Mouse (Mus musculus): ENCODE measurements around the gene Tmem41a. TPM values are rescaled to one million over a fixed set of nuclear protein-coding genes. Genes with fewer than 3 reads are reported as not detected.
"Not testable (repeated sequence)": the region's sequence is repeated elsewhere in the genome, so short reads cannot be mapped to it uniquely, and the experiment has no call there.

Gene Tmem41a
- polyA plus RNA-seq, 1 experiment = 15.2 TPM

DNA sequence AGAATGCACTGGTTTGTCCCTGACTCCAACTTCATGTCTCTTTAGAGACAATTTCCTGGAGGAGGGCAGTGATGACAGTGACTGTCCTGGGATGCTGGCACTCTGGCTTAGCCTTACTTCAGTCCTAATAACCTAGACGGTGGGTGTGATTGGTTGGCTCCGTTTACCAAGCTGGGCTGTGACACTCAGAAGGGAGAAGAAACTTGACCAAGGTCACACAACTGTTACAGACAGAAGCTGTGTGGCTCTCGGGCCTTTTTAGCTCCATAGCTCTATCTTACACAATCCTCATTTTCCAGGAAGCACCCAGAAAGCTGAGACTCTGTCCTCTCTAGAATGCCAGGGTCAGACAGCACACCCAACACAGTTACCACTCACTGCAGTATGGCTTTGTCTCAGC, 18.2 kb upstream of the Tmem41a start:
- DNase-seq = no peak
- Histone ChIP-seq H3K36me3 (ENCODE audit: control insufficient read depth, insufficient read depth, low read length) (no peaks in the 10 kb centered on the region), H3K27me3 (replicated peaks; ENCODE audit: control insufficient read depth, insufficient read depth, low read length) (no peaks in the 10 kb centered on the region), H3K4me1 (ENCODE audit: control insufficient read depth, insufficient read depth, low read length) (no peaks in the 10 kb centered on the region), H3K27ac (ENCODE audit: insufficient read depth, low read depth, low read length) (no peak overlapping the region), H3K4me3 (ENCODE audit: insufficient read depth, low read depth, low read length) (no peak overlapping the region)
- 72% methylated on average over 3 of the region's 3 CpGs for WGBS
- TF ChIP-seq POLR2A (IDR thresholded peaks at IDR 0.05; ENCODE audit: low read depth, low read length) (no peak), CTCF (conservative IDR thresholded peaks at IDR 0.05; ENCODE audit: insufficient read depth, insufficient read length, low read depth, low read length) (no peak)

DNA sequence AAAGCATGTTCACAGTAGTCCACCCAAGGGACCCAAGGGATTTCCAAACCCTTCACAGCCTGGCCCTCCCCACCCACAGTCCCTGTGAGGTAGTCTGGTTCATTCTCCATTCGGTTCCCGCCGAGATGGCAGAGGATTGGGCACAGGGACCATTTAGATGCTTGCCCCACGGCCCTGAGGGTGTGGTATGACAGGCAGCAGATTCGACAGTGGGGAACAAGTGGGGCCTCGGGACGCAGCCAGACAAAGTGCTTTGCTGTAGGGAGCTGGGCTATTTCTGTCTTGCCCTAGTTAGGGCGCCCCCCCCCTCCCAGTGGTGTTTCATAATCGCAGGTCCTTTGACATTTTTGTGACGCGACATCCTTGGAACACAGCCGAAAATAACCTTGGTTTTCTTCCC, 8.2 kb upstream of the Tmem41a start:
- WGBS = 85% methylated on average over 12 of the region's 12 CpGs
- no peak for DNase-seq

DNA sequence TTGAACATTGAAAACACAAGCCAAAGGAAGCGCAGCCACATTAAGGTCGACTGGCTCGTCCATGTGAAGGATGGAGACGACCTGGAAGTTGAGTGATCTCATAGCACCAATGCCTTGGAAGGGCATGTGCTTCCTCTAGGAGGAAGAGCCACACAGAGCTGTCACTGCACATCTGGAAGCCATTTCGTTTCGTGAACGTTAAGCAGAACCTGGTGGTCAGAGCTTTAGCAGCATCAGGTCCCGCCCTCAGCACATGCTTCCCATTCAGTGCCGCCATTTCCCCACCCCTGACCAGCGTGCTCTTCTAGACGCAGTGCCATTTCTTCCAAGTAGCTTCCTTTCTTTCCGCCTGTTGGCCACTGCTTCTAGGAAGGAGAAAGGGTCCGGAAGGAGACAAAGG, 18.9 kb downstream of the Tmem41a start:
- DNase-seq = no peak
- Histone ChIP-seq H3K4me1 (ENCODE audit: control insufficient read depth, insufficient read depth, low read length) (no peaks in the 10 kb centered on the region), H3K36me3 (ENCODE audit: control insufficient read depth, insufficient read depth, low read length) (no peaks in the 10 kb centered on the region), H3K4me3 (ENCODE audit: insufficient read depth, low read depth, low read length) (no peak overlapping the region), H3K27me3 (replicated peaks; ENCODE audit: control insufficient read depth, insufficient read depth, low read length) (no peaks in the 10 kb centered on the region), H3K27ac (ENCODE audit: insufficient read depth, low read depth, low read length) (no peak overlapping the region)
- 82% methylated on average over 13 of the region's 13 CpGs for WGBS
- TF ChIP-seq POLR2A (IDR thresholded peaks at IDR 0.05; ENCODE audit: low read depth, low read length) = no peak
- no peak for TF ChIP-seq CTCF (conservative IDR thresholded peaks at IDR 0.05; ENCODE audit: insufficient read depth, insufficient read length, low read depth, low read length)

More for the DNA sequence above, 8.2 kb upstream of the Tmem41a start:
- Histone ChIP-seq H3K27ac (ENCODE audit: insufficient read depth, low read depth, low read length) (no peak overlapping the region), H3K4me1 (ENCODE audit: control insufficient read depth, insufficient read depth, low read length) (no peaks in the 10 kb centered on the region), H3K4me3 (ENCODE audit: insufficient read depth, low read depth, low read length) (no peak overlapping the region), H3K27me3 (replicated peaks; ENCODE audit: control insufficient read depth, insufficient read depth, low read length) (no peaks in the 10 kb centered on the region), H3K36me3 (ENCODE audit: control insufficient read depth, insufficient read depth, low read length) (no peaks in the 10 kb centered on the region)
- TF ChIP-seq CTCF (conservative IDR thresholded peaks at IDR 0.05; ENCODE audit: insufficient read depth, insufficient read length, low read depth, low read length) = no peak

DNA sequence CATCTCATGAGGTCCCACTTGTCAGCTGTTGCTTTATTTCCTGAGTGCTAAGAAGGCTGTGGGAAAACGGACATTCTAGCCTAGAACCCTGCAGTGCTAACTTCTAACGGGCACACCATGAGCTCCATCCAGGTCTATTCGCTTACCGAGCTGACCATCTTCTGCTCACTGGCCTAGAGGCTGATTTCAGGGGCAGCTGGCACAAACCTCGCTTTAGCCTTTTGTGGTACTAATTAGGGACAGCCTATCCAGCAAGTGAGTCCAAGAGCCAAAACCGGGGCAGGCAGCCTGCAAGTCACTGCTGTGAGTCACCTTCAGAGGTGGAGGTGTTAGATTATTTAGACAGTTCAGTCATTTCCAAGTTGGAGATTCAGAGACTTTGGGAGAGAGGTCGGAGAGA, 30.7 kb downstream of the Tmem41a start:
- Histone ChIP-seq H3K27ac (ENCODE audit: insufficient read depth, low read depth, low read length) (no peak overlapping the region), H3K36me3 (ENCODE audit: control insufficient read depth, insufficient read depth, low read length) (no peaks in the 10 kb centered on the region; the same call in 1 of the 2 replicates), H3K4me3 (ENCODE audit: insufficient read depth, low read depth, low read length) (no peak overlapping the region), H3K27me3 (replicated peaks; ENCODE audit: control insufficient read depth, insufficient read depth, low read length) (no peaks in the 10 kb centered on the region), H3K4me1 (ENCODE audit: control insufficient read depth, insufficient read depth, low read length) (no peaks in the 10 kb centered on the region)
- no peak for TF ChIP-seq CTCF (conservative IDR thresholded peaks at IDR 0.05; ENCODE audit: insufficient read depth, insufficient read length, low read depth, low read length)
- no peak for TF ChIP-seq POLR2A (IDR thresholded peaks at IDR 0.05; ENCODE audit: low read depth, low read length)
- 63% methylated on average over 7 of the region's 7 CpGs for WGBS
- DNase-seq = peak; percentile 14

DNA sequence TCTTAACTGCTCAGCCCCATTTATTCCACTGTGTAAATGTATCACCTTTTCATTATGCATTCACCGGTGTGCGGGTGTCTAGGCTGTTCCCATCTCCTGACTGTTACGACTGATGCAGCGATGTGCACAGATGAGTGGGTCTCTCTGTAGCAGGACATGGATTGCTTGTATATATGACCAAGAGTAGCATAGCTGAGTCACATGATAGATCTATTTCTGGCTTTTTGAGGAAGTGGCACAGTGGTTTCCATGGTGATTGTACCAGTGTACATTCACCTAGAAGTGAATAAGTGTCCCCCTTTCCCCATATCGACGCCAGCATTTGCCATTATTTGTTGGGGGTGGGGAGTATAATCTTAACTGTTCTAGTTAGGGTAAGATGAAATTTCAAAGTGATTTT, 34.0 kb downstream of the Tmem41a start:
- Histone ChIP-seq H3K4me1 (ENCODE audit: control insufficient read depth, insufficient read depth, low read length) (no peaks in the 10 kb centered on the region), H3K4me3 (ENCODE audit: insufficient read depth, low read depth, low read length) (no peak overlapping the region), H3K27ac (ENCODE audit: insufficient read depth, low read depth, low read length) (no peak overlapping the region), H3K36me3 (ENCODE audit: control insufficient read depth, insufficient read depth, low read length) (no peaks in the 10 kb centered on the region; the same call in 1 of the 2 replicates), H3K27me3 (replicated peaks; ENCODE audit: control insufficient read depth, insufficient read depth, low read length) (no peaks in the 10 kb centered on the region)
- TF ChIP-seq POLR2A (IDR thresholded peaks at IDR 0.05; ENCODE audit: low read depth, low read length) = no peak
- TF ChIP-seq CTCF (conservative IDR thresholded peaks at IDR 0.05; ENCODE audit: insufficient read depth, insufficient read length, low read depth, low read length) = no peak
- WGBS = 90% methylated on average over 6 of the region's 6 CpGs
- DNase-seq = no peak

DNA sequence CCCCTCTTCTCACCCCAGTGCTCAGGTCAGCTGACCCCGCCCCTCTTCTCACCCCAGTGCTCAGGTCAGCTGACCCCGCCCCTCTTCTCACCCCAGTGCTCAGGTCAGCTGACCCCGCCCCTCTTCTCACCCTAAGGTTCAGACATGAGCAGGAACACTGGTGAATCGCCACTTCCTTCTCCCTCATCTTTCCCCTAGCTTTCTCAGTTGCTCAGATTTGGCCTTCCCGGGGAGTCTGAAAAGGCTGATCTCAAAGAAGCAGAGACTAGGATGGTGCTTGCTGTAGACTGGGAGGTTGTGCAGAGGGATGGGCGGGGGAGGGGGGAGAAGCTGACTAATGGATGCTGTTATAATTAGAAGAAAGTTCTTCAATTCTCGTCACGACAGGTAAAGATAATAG, 38.4 kb downstream of the Tmem41a start:
- WGBS = 55% methylated on average over 7 of the region's 8 CpGs
- not testable (repeated sequence) for H3K27ac ChIP-seq (ENCODE audit: insufficient read depth, low read depth, low read length); H3K4me3 ChIP-seq (ENCODE audit: insufficient read depth, low read depth, low read length); H3K27me3 ChIP-seq (replicated peaks; ENCODE audit: control insufficient read depth, insufficient read depth, low read length); H3K36me3 ChIP-seq (ENCODE audit: control insufficient read depth, insufficient read depth, low read length); H3K4me1 ChIP-seq (ENCODE audit: control insufficient read depth, insufficient read depth, low read length)
- DNase-seq = peak; percentile 9

DNA sequence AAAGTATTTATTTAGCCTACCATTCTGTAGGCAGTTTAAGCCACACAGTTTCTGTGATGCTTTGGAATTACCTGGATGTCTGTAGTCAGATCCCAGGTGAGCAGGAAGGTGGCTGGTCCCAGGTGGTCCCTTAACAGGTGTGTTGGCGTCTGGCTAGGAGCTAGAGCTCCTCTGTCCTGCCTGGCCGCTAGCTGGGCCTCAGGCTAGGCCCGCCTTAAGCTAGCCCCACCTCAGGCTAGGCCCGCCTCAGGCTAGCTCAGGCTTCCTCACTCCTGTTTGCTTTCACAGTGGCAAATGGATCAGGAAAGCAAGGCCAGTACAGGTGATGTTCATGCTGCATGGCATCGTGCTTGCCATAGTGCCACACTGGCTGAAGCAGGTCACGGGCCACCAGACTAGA, 40.5 kb downstream of the Tmem41a start:
- TF ChIP-seq POLR2A (IDR thresholded peaks at IDR 0.05; ENCODE audit: low read depth, low read length) (no peak), CTCF (conservative IDR thresholded peaks at IDR 0.05; ENCODE audit: insufficient read depth, insufficient read length, low read depth, low read length) (no peak)
- 93% methylated on average over 6 of the region's 6 CpGs for WGBS
- no peaks in the 10 kb centered on the region for H3K27me3 ChIP-seq (replicated peaks; ENCODE audit: control insufficient read depth, insufficient read depth, low read length)
- H3K4me3 ChIP-seq (ENCODE audit: insufficient read depth, low read depth, low read length) = no peak overlapping the region
- DNase-seq = no peak
- no peaks in the 10 kb centered on the region for H3K4me1 ChIP-seq (ENCODE audit: control insufficient read depth, insufficient read depth, low read length)
- H3K27ac ChIP-seq (ENCODE audit: insufficient read depth, low read depth, low read length) = no peak overlapping the region
- no peaks in the 10 kb centered on the region; the same call in 1 of the 2 replicates for H3K36me3 ChIP-seq (ENCODE audit: control insufficient read depth, insufficient read depth, low read length)

DNA sequence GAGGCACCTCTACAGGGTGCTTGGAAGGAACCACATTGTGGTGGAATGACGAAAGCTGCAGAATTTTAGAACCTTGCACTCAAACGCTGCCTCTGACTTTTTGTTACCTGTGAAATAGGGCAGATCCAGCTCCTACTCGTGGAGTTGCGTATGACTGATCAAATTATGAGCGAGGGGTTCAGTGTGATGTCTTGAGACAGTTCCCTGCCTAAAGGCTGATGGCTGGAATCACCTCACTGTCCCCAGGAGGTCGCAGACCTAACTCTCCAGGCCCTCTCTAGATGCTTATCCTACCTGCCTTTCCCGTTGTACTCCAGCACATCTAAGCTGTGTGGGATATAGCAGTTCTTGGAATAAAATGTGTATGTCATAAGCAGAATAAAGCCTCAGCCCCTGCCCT, 41.4 kb downstream of the Tmem41a start:
- H3K27me3 ChIP-seq (replicated peaks; ENCODE audit: control insufficient read depth, insufficient read depth, low read length) = no peaks in the 10 kb centered on the region
- no peaks in the 10 kb centered on the region for H3K4me1 ChIP-seq (ENCODE audit: control insufficient read depth, insufficient read depth, low read length)
- 93% methylated on average over 7 of the region's 7 CpGs for WGBS
- H3K27ac ChIP-seq (ENCODE audit: insufficient read depth, low read depth, low read length) = no peak overlapping the region
- H3K4me3 ChIP-seq (ENCODE audit: insufficient read depth, low read depth, low read length) = no peak overlapping the region
- TF ChIP-seq POLR2A (IDR thresholded peaks at IDR 0.05; ENCODE audit: low read depth, low read length) (no peak), CTCF (conservative IDR thresholded peaks at IDR 0.05; ENCODE audit: insufficient read depth, insufficient read length, low read depth, low read length) (no peak)
- no peak for DNase-seq
- H3K36me3 ChIP-seq (ENCODE audit: control insufficient read depth, insufficient read depth, low read length) = no peaks in the 10 kb centered on the region; the same call in 1 of the 2 replicates

All from kidney, adult 2 months (tissue).